Mouse (Mus musculus) embryonic fibroblast, embryonic 13.5 days (primary cell): Measurements from ENCODE around the gene Adgrg6.

Experiments used
- CTCF ChIP-seq: IDR thresholded peaks from 2 replicates; pipeline ENCODE4 v1.5.1; 2011; ENCODE audit warnings: mild to moderate bottlenecking, control low read depth, low read length, moderate library complexity, borderline replicate concordance; ENCODE audit not compliant: insufficient read depth
- POLR2A ChIP-seq: IDR thresholded peaks from 2 replicates; pipeline ENCODE4 v1.6.1; 2011; ENCODE audit warnings: low read depth, mild to moderate bottlenecking, control low read depth, low read length, moderate library complexity

DNA sequence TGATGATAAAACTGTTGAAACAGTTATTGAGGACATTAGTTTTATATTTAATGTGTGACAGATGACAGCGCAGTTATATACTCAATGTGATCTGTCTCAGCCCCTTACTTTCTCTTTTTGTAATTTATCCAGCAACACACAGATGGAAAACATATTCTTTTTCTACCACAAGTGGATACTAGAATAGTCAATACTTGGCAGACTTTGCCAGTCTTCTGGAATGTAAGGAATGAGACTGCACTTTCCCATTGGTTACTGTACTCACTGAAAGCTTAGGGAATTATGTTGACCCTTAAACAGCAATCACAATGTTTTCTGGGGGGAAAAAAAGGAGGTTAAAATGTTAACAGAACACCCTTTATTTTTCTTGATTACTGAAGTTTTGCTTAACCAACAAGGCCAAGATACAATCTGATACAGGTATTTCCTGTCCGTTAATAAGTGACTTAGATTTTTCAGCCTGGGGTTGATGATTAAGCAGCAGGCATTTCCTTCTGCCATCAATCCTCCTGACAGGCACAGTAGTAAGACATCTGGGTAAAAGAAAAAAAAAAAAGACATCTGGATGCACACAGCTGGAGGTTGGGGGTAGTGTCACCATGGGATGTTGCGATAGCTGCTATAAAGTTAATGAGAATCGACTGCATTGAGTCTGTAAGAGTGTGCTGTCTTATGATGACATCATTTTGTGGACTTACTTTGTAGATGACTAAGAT lies 81.5 kb downstream of the Adgrg6 start:
- no peak for TF ChIP-seq POLR2A
- no peak for TF ChIP-seq CTCF
